Mouse (Mus musculus) myocyte (in vitro differentiated cells): ENCODE data around the gene Tom1l1. TPM values are rescaled to one million over a fixed set of nuclear protein-coding genes. Genes with fewer than 3 reads are reported as not detected.

Source experiments
- H3K27me3 ChIP-seq: one replicate; pipeline ENCODE4 v1.6.1; 2011; ENCODE audit not compliant: control insufficient read depth, insufficient read depth, insufficient read length
- H3K36me3 ChIP-seq: one replicate; pipeline ENCODE4 v1.6.1; 2011; ENCODE audit not compliant: control insufficient read depth, insufficient read depth
- H3K4me2 ChIP-seq: one replicate; pipeline ENCODE4 v1.6.1; 2011; ENCODE audit warnings: low read depth, control low read depth
- H3K4me3 ChIP-seq: one replicate; pipeline ENCODE4 v1.5.1; 2011; ENCODE audit warnings: mild to moderate bottlenecking, control low read depth, moderate library complexity
- H3K79me2 ChIP-seq: one replicate; pipeline ENCODE4 v1.6.1; 2011; ENCODE audit not compliant: control insufficient read depth, insufficient read depth
- H3ac ChIP-seq: one replicate; pipeline ENCODE4 v1.6.1; 2011; ENCODE audit not compliant: control insufficient read depth, insufficient read length
- CEBPB ChIP-seq: IDR thresholded peaks from 2 replicates; pipeline ENCODE4 v1.6.1; 2011; ENCODE audit warnings: mild to moderate bottlenecking, moderate library complexity; ENCODE audit not compliant: poor library complexity, insufficient read depth, severe bottlenecking
- E2F4 ChIP-seq: IDR thresholded peaks from one replicate; pipeline ENCODE4 v1.6.1; 2011; ENCODE audit warnings: mild to moderate bottlenecking, control low read depth, moderate library complexity; ENCODE audit not compliant: insufficient read depth
- MAX ChIP-seq: IDR thresholded peaks from one replicate; pipeline ENCODE4 v1.6.1; 2011; ENCODE audit warnings: low read depth, mild to moderate bottlenecking, control low read depth
- MYOD1 ChIP-seq, 3 experiments: IDR thresholded peaks; one replicate each; pipeline ENCODE4 v1.6.1; 2011; ENCODE audit warnings: control low read depth in 2 of 3, low read depth in 2 of 3, mild to moderate bottlenecking in 2 of 3, moderate library complexity in 1 of 3; ENCODE audit not compliant: insufficient read length in 2 of 3, control insufficient read depth in 1 of 3
- MYOG ChIP-seq, 3 experiments: IDR thresholded peaks; one replicate each; pipeline ENCODE4 v1.6.1; 2011; ENCODE audit warnings: control low read depth in 2 of 3, low read depth in 2 of 3, mild to moderate bottlenecking in 2 of 3; ENCODE audit not compliant: insufficient read length in 2 of 3, control insufficient read depth in 1 of 3, insufficient read depth in 1 of 3
- POLR2A ChIP-seq: IDR thresholded peaks from one replicate; pipeline ENCODE4 v1.6.1; 2011; ENCODE audit warnings: low read depth, mild to moderate bottlenecking, control low read depth, moderate library complexity; ENCODE audit not compliant: insufficient read length
- POLR2AphosphoS2 ChIP-seq: IDR thresholded peaks from one replicate; pipeline ENCODE4 v1.6.1; 2011; ENCODE audit warnings: low read depth, control low read depth; ENCODE audit not compliant: insufficient read length
- REST ChIP-seq: IDR thresholded peaks from one replicate; pipeline ENCODE4 v1.6.1; 2011; ENCODE audit warnings: mild to moderate bottlenecking, control low read depth, moderate library complexity; ENCODE audit not compliant: insufficient read depth, insufficient read length
- SRF ChIP-seq: IDR thresholded peaks from one replicate; pipeline ENCODE4 v1.6.1; 2011; ENCODE audit warnings: low read depth; ENCODE audit not compliant: control insufficient read depth, insufficient read length
- TCF12 ChIP-seq: IDR thresholded peaks from one replicate; pipeline ENCODE4 v1.6.1; 2011; ENCODE audit warnings: mild to moderate bottlenecking, control low read depth; ENCODE audit not compliant: poor library complexity, insufficient read depth, severe bottlenecking
- TCF3 ChIP-seq: IDR thresholded peaks from one replicate; pipeline ENCODE4 v1.6.1; 2011; ENCODE audit warnings: low read depth, control low read depth; ENCODE audit not compliant: insufficient read length
- USF1 ChIP-seq: IDR thresholded peaks from one replicate; pipeline ENCODE4 v1.6.1; 2011; ENCODE audit warnings: low read depth, mild to moderate bottlenecking, control low read depth, moderate library complexity
- polyA plus RNA-seq: library from polyadenylated mRNA; unstranded; fragments of >200 nt; fragmentation: generic; extraction: Trizol; gene quantifications from one replicate; pipeline ENCODE4 v1.2.1, GENCODE M21; 2012; ENCODE audit warnings: missing spikeins

Tom1l1 gene
- polyA plus RNA-seq, 1 experiment: 2.7 TPM

DNA sequence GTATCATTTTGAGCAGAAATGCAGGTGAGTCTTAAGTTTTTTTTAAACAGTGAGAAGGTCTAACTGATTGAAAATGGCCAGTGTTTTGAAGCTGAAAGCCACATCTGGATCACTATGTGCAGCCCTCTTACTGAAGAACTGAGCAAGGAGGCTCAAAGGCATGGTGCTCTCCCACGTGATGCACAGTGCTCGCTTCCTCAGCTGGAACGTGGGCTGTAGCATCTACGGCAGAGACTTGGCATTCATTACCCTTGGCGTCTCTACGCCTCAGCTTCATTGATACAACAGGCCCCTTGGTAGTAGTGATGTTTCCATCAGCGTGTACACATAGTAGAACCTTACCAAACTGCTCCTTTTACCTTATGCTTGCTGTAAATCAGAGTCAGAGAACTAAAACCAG lies 65.7 kb downstream of the Tom1l1 start:
- TF ChIP-seq MAX: no peak
- no peak for TF ChIP-seq E2F4
- TF ChIP-seq SRF: no peak
- TF ChIP-seq POLR2A: no peak
- TF ChIP-seq TCF12: no peak
- no peak for TF ChIP-seq CEBPB
- TF ChIP-seq REST: no peak
- TF ChIP-seq MYOD1 (IDR thresholded peaks at IDR 0.05; ENCODE audit: control insufficient read depth in 1 of 3, insufficient read length in 2 of 3, low read depth in 2 of 3): no peak
- TF ChIP-seq USF1: no peak
- no peak for TF ChIP-seq MYOG (IDR thresholded peaks at IDR 0.05; ENCODE audit: control insufficient read depth in 1 of 3, insufficient read depth in 1 of 3, insufficient read length in 2 of 3, low read depth in 2 of 3)
- no peak for TF ChIP-seq TCF3
- TF ChIP-seq POLR2AphosphoS2: no peak
- H3K79me2 ChIP-seq: peaks cover 3% of the 10 kb centered on the region
- H3K4me2 ChIP-seq: no peak overlapping the region
- H3K36me3 ChIP-seq: no peaks in the 10 kb centered on the region
- no peaks in the 10 kb centered on the region for H3K27me3 ChIP-seq
- H3ac ChIP-seq: no peak overlapping the region
- H3K4me3 ChIP-seq: no peak overlapping the region

GRCm38 (mm10) chr11:90622044-90622443 lies 66.1 kb downstream of the Tom1l1 start:
- TF ChIP-seq CEBPB (no peak), TCF12 (no peak), POLR2AphosphoS2 (no peak), TCF3 (no peak), USF1 (no peak), MYOD1 (IDR thresholded peaks at IDR 0.05; ENCODE audit: control insufficient read depth in 1 of 3, insufficient read length in 2 of 3, low read depth in 2 of 3) (no peak), POLR2A (no peak), SRF (no peak), REST (no peak), MYOG (IDR thresholded peaks at IDR 0.05; ENCODE audit: control insufficient read depth in 1 of 3, insufficient read depth in 1 of 3, insufficient read length in 2 of 3, low read depth in 2 of 3) (no peak), MAX (no peak)
- no peaks in the 10 kb centered on the region for H3K36me3 ChIP-seq
- H3K79me2 ChIP-seq: peaks cover 1% of the 10 kb centered on the region
- H3K4me3 ChIP-seq: no peak overlapping the region
- no peak overlapping the region for H3ac ChIP-seq
- H3K27me3 ChIP-seq: no peaks in the 10 kb centered on the region
- H3K4me2 ChIP-seq: no peak overlapping the region

- Histone ChIP-seq H3K27me3 (no peaks in the 10 kb centered on the region), H3K36me3 (peaks cover 7% of the 10 kb centered on the region)
- TF ChIP-seq SRF (no peak), E2F4 (no peak), MYOD1 (IDR thresholded peaks at IDR 0.05; ENCODE audit: control insufficient read depth in 1 of 3, insufficient read length in 2 of 3, low read depth in 2 of 3) (no peak), POLR2A (no peak), USF1 (no peak), MAX (no peak), TCF3 (no peak), TCF12 (no peak), REST (no peak), MYOG (IDR thresholded peaks at IDR 0.05; ENCODE audit: control insufficient read depth in 1 of 3, insufficient read depth in 1 of 3, insufficient read length in 2 of 3, low read depth in 2 of 3) (no peak), CEBPB (no peak)
Measured at GRCm38 (mm10) chr11:90616431-90616830, 71.7 kb downstream of the Tom1l1 start.

GRCm38 (mm10) chr11:90614743-90615142 lies 73.4 kb downstream of the Tom1l1 start:
- H3K79me2 ChIP-seq: no peaks in the 10 kb centered on the region
- TF ChIP-seq MAX (no peak), POLR2AphosphoS2 (no peak)
- no peak overlapping the region for H3K4me2 ChIP-seq
- no peak overlapping the region for H3ac ChIP-seq
- peaks cover 7% of the 10 kb centered on the region for H3K36me3 ChIP-seq
- H3K4me3 ChIP-seq: no peak overlapping the region
- no peaks in the 10 kb centered on the region for H3K27me3 ChIP-seq

More at GRCm38 (mm10) chr11:90616431-90616830, 71.7 kb downstream of the Tom1l1 start:
- Histone ChIP-seq H3K4me2 (no peak overlapping the region), H3ac (no peak overlapping the region), H3K4me3 (no peak overlapping the region), H3K79me2 (no peaks in the 10 kb centered on the region)

DNA sequence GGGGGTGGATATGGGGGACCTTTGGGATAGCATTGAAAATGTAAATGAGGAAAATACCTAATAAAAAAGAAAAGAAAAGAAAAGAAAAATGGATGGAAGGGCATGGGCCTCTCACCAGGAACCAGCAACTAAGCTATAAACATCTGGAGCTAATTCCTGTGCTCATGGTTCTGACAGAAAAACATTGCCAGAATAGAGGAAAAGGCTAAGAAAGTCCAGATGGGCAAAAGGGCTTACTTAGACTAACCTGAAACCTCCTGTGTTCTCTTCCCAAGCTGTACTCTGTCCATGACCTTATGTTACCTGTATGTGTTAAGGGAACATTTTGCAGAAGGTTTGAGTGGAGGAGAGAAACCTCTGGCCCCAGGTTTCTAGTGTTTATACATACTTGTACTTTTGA lies 76.0 kb downstream of the Tom1l1 start:
- TF ChIP-seq SRF: no peak
- no peak overlapping the region for H3K4me3 ChIP-seq
- H3ac ChIP-seq: no peak overlapping the region
- no peaks in the 10 kb centered on the region for H3K27me3 ChIP-seq
- H3K4me2 ChIP-seq: no peak overlapping the region
- H3K36me3 ChIP-seq: peaks cover 8% of the 10 kb centered on the region
- H3K79me2 ChIP-seq: no peaks in the 10 kb centered on the region

- H3K4me2 ChIP-seq: no peak overlapping the region
- no peaks in the 10 kb centered on the region for H3K79me2 ChIP-seq
- no peak overlapping the region for H3ac ChIP-seq
- H3K36me3 ChIP-seq: peaks cover 7% of the 10 kb centered on the region
- no peak overlapping the region for H3K4me3 ChIP-seq
- TF ChIP-seq SRF: no peak
- TF ChIP-seq CEBPB: no peak
- TF ChIP-seq USF1: no peak
- TF ChIP-seq TCF3: no peak
- no peak for TF ChIP-seq MYOD1 (IDR thresholded peaks at IDR 0.05; ENCODE audit: control insufficient read depth in 1 of 3, insufficient read length in 2 of 3, low read depth in 2 of 3)
- no peak for TF ChIP-seq MYOG (IDR thresholded peaks at IDR 0.05; ENCODE audit: control insufficient read depth in 1 of 3, insufficient read depth in 1 of 3, insufficient read length in 2 of 3, low read depth in 2 of 3)
- TF ChIP-seq MAX: no peak
- H3K27me3 ChIP-seq: no peaks in the 10 kb centered on the region
Measured at GRCm38 (mm10) chr11:90603066-90603465, 85.1 kb downstream of the Tom1l1 start.
